31 mouse cellular contexts compared by ENCODE assay signal in genomic region chr9:83562889-83563288, GRCm38 (mm10). TPM values are rescaled to one million over a fixed set of nuclear protein-coding genes. Genes with fewer than 3 reads are reported as not detected.
DNase-seq lines count a peak whose midpoint lies in the region; ATAC-seq and TF ChIP-seq lines count a peak whose summit lies in the region.
"Had no signal": no experiment of that assay in that cellular context is flagged by ENCODE, and none has a peak within 500 bp of the region (broad histone marks: within the 10 kb centered on the region; RNA-seq: fewer than 3 reads in every experiment).

No protein-coding gene starts in this region.

- H3K9me3 ChIP-seq in kidney, embryonic 16.5 days (ENCODE audit: low read length) = no peaks in the 10 kb centered on the region
- H3K9me3 ChIP-seq: embryonic facial prominence, embryonic 10.5 days; embryonic facial prominence, embryonic 15.5 days; forebrain, embryonic 13.5 days; heart, embryonic 13.5 days; hindbrain, embryonic 10.5 days; hindbrain, embryonic 15.5 days; limb, embryonic 10.5 days; limb, embryonic 15.5 days; liver, embryonic 13.5 days; midbrain, embryonic 12.5 days; neural tube, embryonic 12.5 days had no signal

- H3K36me3 ChIP-seq in kidney, embryonic 16.5 days (ENCODE audit: insufficient read depth, low read length) = no peaks in the 10 kb centered on the region
- H3K36me3 ChIP-seq: embryonic facial prominence, embryonic 10.5 days; embryonic facial prominence, embryonic 15.5 days; heart, embryonic 13.5 days; hindbrain, embryonic 10.5 days; hindbrain, embryonic 15.5 days; limb, embryonic 10.5 days; limb, embryonic 15.5 days; liver, embryonic 13.5 days; midbrain, embryonic 12.5 days; neural tube, embryonic 12.5 days had no signal

- TF ChIP-seq CTCF in bone marrow macrophage, adult 2 months (IDR thresholded peaks at IDR 0.05; ENCODE audit: low read depth, low read length) = no peak

- DNase-seq in kidney, adult 18-20 months = peak; percentile 60
- peak; percentile 75 to 83 for DNase-seq in kidney, postnatal 36 days
- no peak for DNase-seq in thymus, postnatal 10 days (ENCODE audit: low spot score in 2 of 2)
- DNase-seq in B cell, adult 2 months = no peak
- DNase-seq in right cerebral cortex, postnatal 36 days (ENCODE audit: low spot score in 2 of 2) = no peak
- DNase-seq: adrenal gland, postnatal 36 days; cerebellum, adult 2 months; cerebellum, postnatal 14 days; gastrocnemius, postnatal 25 days; heart, adult 18-20 months; heart, postnatal 14 days; layer of hippocampus, postnatal 36 days; liver, embryonic 13.5 days; lung, adult 18-20 months; right cerebral cortex, adult 18-20 months; thymus, adult 2 months; thymus, postnatal 4 days had no signal

- H3K27ac ChIP-seq in bone marrow macrophage, adult 2 months (ENCODE audit: insufficient read depth, low read depth, low read length) = peak overlapping the region; percentile 61
- H3K27ac ChIP-seq in kidney, embryonic 16.5 days (ENCODE audit: low read length) = no peak overlapping the region; the same call in 1 of the 2 replicates
- H3K27ac ChIP-seq: embryonic facial prominence, embryonic 10.5 days; forebrain, embryonic 13.5 days; hindbrain, embryonic 10.5 days; hindbrain, embryonic 15.5 days; limb, embryonic 10.5 days; limb, embryonic 15.5 days; liver, embryonic 13.5 days; midbrain, embryonic 12.5 days; neural tube, embryonic 12.5 days had no signal

- no peak overlapping the region for H3K4me2 ChIP-seq in kidney, embryonic 16.5 days (replicated peaks; ENCODE audit: low read depth, low read length)
- H3K4me2 ChIP-seq: forebrain, embryonic 13.5 days; hindbrain, embryonic 15.5 days; limb, embryonic 15.5 days; liver, embryonic 13.5 days; midbrain, embryonic 12.5 days; neural tube, embryonic 12.5 days had no signal

- no peaks in the 10 kb centered on the region for H3K27me3 ChIP-seq in kidney, embryonic 16.5 days (ENCODE audit: insufficient read depth, low read length)
- H3K27me3 ChIP-seq: embryonic facial prominence, embryonic 15.5 days; forebrain, embryonic 13.5 days; heart, embryonic 13.5 days; hindbrain, embryonic 15.5 days; limb, embryonic 15.5 days; liver, embryonic 13.5 days; midbrain, embryonic 12.5 days; neural tube, embryonic 12.5 days had no signal

- H3K9ac ChIP-seq in kidney, embryonic 16.5 days (replicated peaks; ENCODE audit: low read length) = no peak overlapping the region
- H3K9ac ChIP-seq: embryonic facial prominence, embryonic 15.5 days; forebrain, embryonic 13.5 days; hindbrain, embryonic 15.5 days; limb, embryonic 15.5 days; liver, embryonic 13.5 days; midbrain, embryonic 12.5 days; neural tube, embryonic 12.5 days had no signal

- no peak overlapping the region for H3K4me3 ChIP-seq in bone marrow macrophage, adult 2 months (ENCODE audit: insufficient read depth, low read length)
- H3K4me3 ChIP-seq in kidney, embryonic 16.5 days (ENCODE audit: low read length) = no peak overlapping the region
- H3K4me3 ChIP-seq: embryonic facial prominence, embryonic 10.5 days; embryonic facial prominence, embryonic 15.5 days; forebrain, embryonic 13.5 days; heart, embryonic 13.5 days; hindbrain, embryonic 10.5 days; hindbrain, embryonic 15.5 days; limb, embryonic 10.5 days; limb, embryonic 15.5 days; liver, embryonic 13.5 days; midbrain, embryonic 12.5 days; myocyte; neural tube, embryonic 12.5 days had no signal

- 75% methylated on average over 7 of the region's 7 CpGs for WGBS in kidney, embryonic 16.5 days

- peaks cover 68% of the 10 kb centered on the region for H3K4me1 ChIP-seq in bone marrow macrophage, adult 2 months (ENCODE audit: control insufficient read depth, insufficient read depth, low read length)
- H3K4me1 ChIP-seq in kidney, embryonic 16.5 days (ENCODE audit: insufficient read depth, low read length) = peaks cover 22% of the 10 kb centered on the region
- H3K4me1 ChIP-seq: neural tube, embryonic 12.5 days had no signal

- TF ChIP-seq POLR2A in bone marrow macrophage, adult 2 months (IDR thresholded peaks at IDR 0.05; ENCODE audit: borderline replicate concordance, low read depth, low read length) = no peak

- ATAC-seq in kidney, embryonic 16.5 days (ENCODE audit: low FRiP score, low TSS enrichment) = peak; percentile 71; the same call in 1 of the 2 replicates
- ATAC-seq: forebrain, embryonic 13.5 days; inflammation-experienced regulatory T-cells, adult 6 months had no signal

RNA-seq across cellular contexts. Expression of gene Sh3bgrl2, which starts 14.8 kb away (rescaled TPM):
- polyA plus RNA-seq in bone marrow macrophage, adult 2 months (2012; ENCODE audit: insufficient read depth, insufficient read length, missing spikeins) = 17.7 and 20.0 TPM in 2 replicates
- polyA plus RNA-seq in kidney, embryonic 16.5 days (2015; fragmentation: Nextera tagmentation; extraction: Ambion mirVana) = 19.0 and 22.2 TPM in 2 replicates

Comparison
In these comparisons a context has a peak if more than half of its experiments do, and no peak if none do; other contexts are left out.
1. DNase-seq: peak in kidney, adult 18-20 months (single experiment) and kidney, postnatal 36 days (2 of 2); none in thymus, postnatal 10 days (0 of 2), B cell, adult 2 months (0 of 2) and right cerebral cortex, postnatal 36 days (0 of 2).